Mouse (Mus musculus) monocyte, adult 5-6 weeks (primary cell): ENCODE results near the gene Olig1. TPM values are rescaled to one million over a fixed set of nuclear protein-coding genes. Genes with fewer than 3 reads are reported as not detected.

Source experiments
- ATAC-seq: fragments of 153-309, 156-312 bp; replicated peaks from 2 replicates; pipeline ENCODE4 v1.8.0; 2017; ENCODE audit warnings: mild to moderate bottlenecking; ENCODE audit not compliant: low TSS enrichment, insufficient number of reproducible peaks, severe bottlenecking, poor library complexity, low FRiP score
- total RNA-seq: library from RNA; stranded (forward); fragments of 200-1000, 200-491, 200-594 nt; gene quantifications from 3 replicates; pipeline ENCODE4 v1.2.3, GENCODE M21; 2017

The Olig1 gene
- not detected in 3 replicates for total RNA-seq

DNA sequence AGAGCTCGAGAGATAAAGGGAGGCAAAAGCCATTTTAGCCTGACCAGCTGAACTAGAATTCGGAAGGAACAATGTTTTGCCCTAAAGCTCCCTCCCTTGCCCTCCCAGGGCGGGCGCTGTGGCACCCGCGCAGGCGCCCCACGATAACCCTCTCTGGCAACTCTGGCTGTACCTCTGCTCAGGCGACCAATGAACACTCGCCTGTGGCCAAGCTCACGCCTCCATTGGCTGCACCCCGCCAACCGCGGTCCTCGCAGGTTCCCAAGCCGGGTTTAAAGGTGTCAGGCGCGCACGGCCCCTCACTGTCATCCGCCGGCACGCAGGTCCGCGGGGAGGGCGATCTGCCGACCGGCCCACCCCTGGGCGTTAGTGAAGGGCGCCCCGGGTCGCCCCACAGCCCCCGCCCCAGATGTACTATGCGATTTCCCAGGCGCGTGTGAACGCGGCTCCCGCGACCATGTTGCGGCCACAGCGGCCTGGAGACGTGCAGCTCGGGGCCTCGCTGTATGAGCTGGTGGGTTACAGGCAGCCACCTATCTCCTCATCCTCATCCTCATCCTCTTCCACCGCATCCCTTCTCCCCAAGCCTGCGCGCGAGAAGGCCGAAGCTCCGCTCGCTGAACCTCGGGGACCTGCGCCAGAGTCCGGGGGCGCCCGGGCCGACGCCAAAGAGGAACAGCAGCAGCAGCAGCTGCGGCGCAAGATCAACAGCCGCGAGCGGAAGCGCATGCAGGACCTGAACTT, at the start of gene Olig1:
Gene Olig1, plus strand, starts transcription at position 305 of the 744 bp plus-strand sequence.
- no peak for ATAC-seq

DNA sequence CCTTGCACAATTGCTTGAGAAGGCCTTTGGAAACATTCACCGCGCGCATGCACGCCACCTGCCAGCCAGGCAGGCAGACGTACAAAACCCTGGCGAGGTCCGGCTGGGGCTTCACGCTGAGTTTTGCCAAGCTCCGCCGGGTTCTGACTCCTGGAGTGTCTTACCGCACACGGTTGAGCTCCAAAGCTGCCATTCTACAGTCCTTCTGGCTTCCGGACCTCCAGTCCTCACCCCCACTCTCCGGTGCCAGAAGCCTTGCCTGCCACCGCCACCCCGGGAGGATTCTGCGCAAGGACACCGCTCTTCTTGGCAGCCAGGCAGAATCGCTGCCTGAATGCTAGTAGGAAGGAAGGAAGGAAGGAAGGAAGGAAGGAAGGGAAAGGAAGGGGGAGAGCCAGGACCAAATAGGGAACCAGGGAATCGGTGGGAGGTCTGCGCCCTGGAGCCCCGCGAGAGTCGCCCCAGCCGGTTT, 47.4 kb upstream of the Olig1 start:
- no peak for ATAC-seq

DNA sequence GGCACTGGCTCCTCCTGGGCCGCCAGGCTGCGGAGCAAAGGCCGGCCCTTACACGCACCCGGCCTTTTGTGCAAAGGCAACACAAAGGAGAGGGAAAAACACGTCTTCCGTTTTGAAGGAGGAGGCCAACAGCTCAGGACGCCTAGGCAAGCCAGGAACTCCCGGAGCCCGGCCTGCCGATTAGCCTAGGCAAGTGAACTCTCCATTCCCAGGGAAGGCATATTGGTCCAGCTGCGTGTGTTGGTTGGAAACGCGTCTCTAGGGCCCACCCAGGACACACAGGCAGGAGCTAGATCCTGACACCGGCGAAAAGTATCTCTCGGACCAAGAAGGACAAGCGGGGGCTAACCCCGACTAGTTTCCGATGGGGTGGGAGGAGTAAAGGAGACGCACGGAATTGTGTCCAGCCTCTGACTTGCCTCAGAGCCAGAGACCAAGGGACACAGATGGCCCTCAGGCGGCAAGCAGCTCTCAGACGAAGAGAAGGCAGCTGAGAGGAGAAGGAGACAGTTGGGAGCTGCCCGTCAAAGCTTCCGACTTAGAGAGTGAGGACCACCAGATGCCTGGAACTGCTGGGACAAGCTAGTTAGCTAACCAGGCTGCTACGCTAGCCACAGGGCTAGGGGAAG, 46.8 kb upstream of the Olig1 start:
- ATAC-seq = no peak

GRCm38 (mm10) chr16:91223327-91224067, 46.1 kb upstream of the Olig1 start:
- no peak for ATAC-seq

DNA sequence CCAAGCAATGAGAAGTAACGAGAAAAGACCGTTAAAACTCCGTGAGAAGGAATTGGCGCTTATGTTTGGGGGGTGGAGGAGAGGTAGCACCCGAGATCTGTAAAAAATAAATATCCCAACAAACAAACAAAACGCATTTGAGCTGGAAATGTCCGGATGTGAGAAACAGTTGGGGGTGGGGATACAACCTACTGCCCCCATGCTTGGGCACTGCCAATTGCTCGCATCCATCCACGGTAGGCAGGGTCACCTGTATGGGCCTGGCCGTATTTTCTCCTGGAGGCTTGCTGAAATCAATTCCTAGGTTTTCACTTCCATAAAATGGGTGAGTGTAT, 45.5 kb upstream of the Olig1 start:
- no peak for ATAC-seq

- no peak for ATAC-seq
These were observed 44.9 kb upstream of the Olig1 start for GRCm38 (mm10) chr16:91224481-91225232.

- no peak for ATAC-seq
These were observed 44.1 kb upstream of the Olig1 start, which contains the start of gene Olig2 for GRCm38 (mm10) chr16:91225233-91226037. Olig2 (plus strand) TSS chr16:91225457.

GRCm38 (mm10) chr16:91226038-91226882, 43.3 kb upstream of the Olig1 start:
- no peak for ATAC-seq

DNA sequence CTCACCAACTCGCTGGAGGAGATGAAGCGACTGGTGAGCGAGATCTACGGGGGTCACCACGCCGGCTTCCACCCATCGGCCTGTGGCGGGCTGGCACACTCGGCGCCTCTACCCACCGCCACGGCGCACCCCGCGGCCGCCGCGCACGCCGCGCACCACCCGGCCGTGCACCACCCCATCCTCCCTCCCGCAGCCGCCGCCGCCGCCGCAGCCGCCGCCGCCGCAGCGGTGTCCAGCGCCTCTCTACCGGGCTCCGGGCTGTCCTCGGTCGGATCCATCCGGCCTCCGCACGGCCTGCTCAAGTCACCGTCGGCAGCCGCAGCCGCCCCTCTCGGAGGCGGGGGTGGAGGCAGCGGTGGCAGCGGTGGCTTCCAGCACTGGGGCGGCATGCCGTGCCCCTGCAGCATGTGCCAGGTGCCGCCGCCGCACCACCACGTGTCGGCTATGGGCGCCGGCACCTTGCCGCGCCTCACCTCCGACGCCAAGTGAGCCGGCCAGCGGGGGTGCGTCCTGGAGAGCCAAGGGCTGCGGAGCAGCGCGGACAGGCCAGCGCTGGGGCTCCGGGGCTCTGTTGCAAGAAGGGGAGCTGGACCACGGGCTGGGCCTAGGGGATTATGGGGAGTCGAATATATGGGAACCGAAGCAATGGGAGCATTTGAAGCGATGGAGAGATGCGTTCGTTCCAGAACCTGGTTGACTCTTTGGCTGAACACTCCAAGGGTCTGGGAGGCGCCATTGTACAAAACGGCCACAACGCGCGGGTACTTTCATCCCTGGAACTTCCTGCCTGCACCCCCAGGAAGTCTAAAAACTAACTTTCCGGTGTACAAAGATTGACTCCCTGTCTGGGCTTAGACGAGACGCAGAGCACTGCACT, 42.5 kb upstream of the Olig1 start:
- no peak for ATAC-seq

DNA sequence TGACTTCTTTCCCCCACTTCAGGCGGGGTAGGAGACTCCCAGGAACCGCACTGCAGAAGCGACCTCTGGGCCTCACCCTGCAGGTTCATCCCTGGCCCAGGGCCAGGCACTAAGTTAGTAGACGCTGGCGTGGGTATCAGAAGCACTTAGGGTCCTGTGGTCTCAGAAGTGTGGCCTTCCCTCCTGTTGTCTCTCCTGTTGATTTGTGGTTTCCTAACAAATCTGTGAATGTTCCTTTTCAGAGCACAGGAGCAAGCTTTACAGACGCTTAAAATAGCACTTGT, 41.9 kb upstream of the Olig1 start:
- no peak for ATAC-seq

- no peak for ATAC-seq
These were observed 41.1 kb upstream of the Olig1 start for GRCm38 (mm10) chr16:91228238-91229071.

DNA sequence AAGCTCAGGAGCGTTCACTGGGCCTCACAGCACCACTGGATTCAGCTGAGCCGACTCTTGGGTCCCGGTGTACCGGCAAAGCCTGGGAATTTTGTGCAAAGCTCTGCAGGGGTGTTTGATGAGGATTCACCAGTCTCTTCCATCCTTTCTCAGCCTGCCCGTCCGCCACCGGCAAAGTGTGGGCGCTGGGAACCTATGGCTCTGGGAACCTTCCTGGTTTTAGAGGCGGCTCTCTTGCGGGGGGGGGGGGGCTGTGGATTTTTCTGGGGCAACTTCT, 40.6 kb upstream of the Olig1 start:
- no peak for ATAC-seq

- no peak for ATAC-seq
These were observed 39.9 kb upstream of the Olig1 start for GRCm38 (mm10) chr16:91229643-91230042.

DNA sequence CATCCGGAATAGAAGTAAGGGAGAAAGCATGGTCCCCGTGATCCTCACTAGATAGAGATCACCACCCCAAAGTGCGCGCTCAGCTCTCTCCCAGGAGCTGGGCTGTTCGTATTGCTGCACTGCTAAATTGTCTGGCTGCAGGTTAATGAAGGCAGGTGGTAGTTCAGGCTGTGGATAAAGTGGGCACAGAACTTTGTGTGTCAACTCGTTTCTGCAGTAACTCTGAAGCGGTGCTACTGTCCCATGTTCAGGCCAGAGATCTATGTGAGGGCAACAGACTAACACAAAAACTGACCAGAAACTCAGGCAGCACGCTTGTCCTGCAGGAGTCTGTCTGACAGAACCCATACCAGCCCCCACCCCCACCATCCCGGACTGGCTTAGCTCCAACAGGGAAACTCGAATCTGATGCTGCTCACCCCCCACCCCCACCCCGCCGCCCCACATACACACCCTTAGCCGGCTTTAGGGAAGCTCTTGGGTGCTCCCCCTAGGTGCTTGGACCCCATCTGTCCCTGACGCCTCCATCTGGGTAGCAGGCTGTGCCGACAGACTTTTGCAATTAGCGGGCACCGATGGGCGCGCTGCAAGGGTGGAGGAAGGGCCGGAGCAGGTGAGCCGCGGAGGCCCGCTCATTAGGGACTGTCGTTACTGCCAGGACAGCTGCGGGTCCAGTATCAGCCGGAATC, 37.6 kb upstream of the Olig1 start:
- no peak for ATAC-seq

GRCm38 (mm10) chr16:91232470-91233240, 36.9 kb upstream of the Olig1 start:
- ATAC-seq = no peak
